Mouse (Mus musculus): ENCODE measurements at regions not wholly inside any gene's neighbourhood (a gene's known extent, or its start where the extent isn't known, plus 50 kb on each side); places are given as distances from the start of the nearest gene placed in this dataset.
"Not testable (repeated sequence)": the region's sequence is repeated elsewhere in the genome, so short reads cannot be mapped to it uniquely, and the experiment has no call there.

DNA sequence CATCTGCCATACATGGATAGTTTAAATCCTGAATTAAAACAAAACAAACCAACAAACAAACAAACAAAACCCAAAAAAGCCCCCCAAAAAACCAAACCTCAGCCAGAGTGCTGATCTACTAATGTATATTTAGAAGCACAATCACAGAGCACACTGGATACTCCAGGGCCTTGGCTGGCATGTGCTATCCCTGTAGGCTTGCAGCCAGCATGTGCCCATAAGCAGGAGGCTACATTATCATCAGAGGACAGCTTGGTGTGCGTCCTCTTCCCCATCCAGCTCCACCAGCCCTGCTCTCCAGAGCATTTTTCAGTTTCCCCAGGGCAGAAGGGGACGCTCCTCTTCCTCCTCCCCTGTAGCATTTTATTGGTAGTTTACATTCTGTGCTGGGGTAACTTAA, 198.9 kb downstream of the Mterf1b start:
- no peak overlapping the region for H3K27ac ChIP-seq (ENCODE audit: low read depth, low read length)
- no peak overlapping the region for H3K4me3 ChIP-seq (ENCODE audit: low read depth, low read length)
- no peaks in the 10 kb centered on the region for H3K36me3 ChIP-seq (ENCODE audit: control insufficient read depth, insufficient read depth, low read length)
- no peak for ATAC-seq (ENCODE audit: low FRiP score)
- H3K4me1 ChIP-seq (ENCODE audit: control insufficient read depth, insufficient read depth, low read length): no peaks in the 10 kb centered on the region
- DNase-seq (ENCODE audit: low spot score, missing footprints): no peak
- H3K4me2 ChIP-seq: no peak overlapping the region
- H3K27me3 ChIP-seq (ENCODE audit: control insufficient read depth, insufficient read depth, low read length): no peaks in the 10 kb centered on the region
- H3K9ac ChIP-seq (ENCODE audit: low read length): no peak overlapping the region
- no peaks in the 10 kb centered on the region for H3K9me3 ChIP-seq (ENCODE audit: control insufficient read depth, low read length)
- WGBS: 79% methylated on average over 2 of the region's 2 CpGs

GRCm38 (mm10) chr5:4394353-4395052, 202.3 kb downstream of the Mterf1b start:
- H3K9ac ChIP-seq (ENCODE audit: low read length); H3K4me2 ChIP-seq; H3K4me3 ChIP-seq (ENCODE audit: low read depth, low read length); H3K36me3 ChIP-seq (ENCODE audit: control insufficient read depth, insufficient read depth, low read length); H3K27me3 ChIP-seq (ENCODE audit: control insufficient read depth, insufficient read depth, low read length); H3K27ac ChIP-seq (ENCODE audit: low read depth, low read length); DNase-seq (ENCODE audit: low spot score, missing footprints); ATAC-seq (ENCODE audit: low FRiP score); H3K9me3 ChIP-seq (ENCODE audit: control insufficient read depth, low read length); H3K4me1 ChIP-seq (ENCODE audit: control insufficient read depth, insufficient read depth, low read length): not testable (repeated sequence)
- WGBS: 67% methylated on average over 6 of the region's 7 CpGs

- no peaks in the 10 kb centered on the region for H3K9me3 ChIP-seq (ENCODE audit: control insufficient read depth, low read length)
- H3K4me1 ChIP-seq (ENCODE audit: control insufficient read depth, insufficient read depth, low read length): no peaks in the 10 kb centered on the region
- H3K27me3 ChIP-seq (ENCODE audit: control insufficient read depth, insufficient read depth, low read length): no peaks in the 10 kb centered on the region
- ATAC-seq (ENCODE audit: low FRiP score): no peak
- H3K27ac ChIP-seq (ENCODE audit: low read depth, low read length): no peak overlapping the region
- no peak for DNase-seq (ENCODE audit: low spot score, missing footprints)
- no peak overlapping the region for H3K4me2 ChIP-seq
- no peak overlapping the region for H3K4me3 ChIP-seq (ENCODE audit: low read depth, low read length)
- no peaks in the 10 kb centered on the region for H3K36me3 ChIP-seq (ENCODE audit: control insufficient read depth, insufficient read depth, low read length)
- no peak overlapping the region for H3K9ac ChIP-seq (ENCODE audit: low read length)
These were observed 205.9 kb downstream of the Mterf1b start for GRCm38 (mm10) chr5:4398087-4398486.

GRCm38 (mm10) chr5:4417761-4418160, 225.6 kb downstream of the Mterf1b start:
- no peak for DNase-seq (ENCODE audit: low spot score, missing footprints)
- no peaks in the 10 kb centered on the region for H3K36me3 ChIP-seq (ENCODE audit: control insufficient read depth, insufficient read depth, low read length)

More at GRCm38 (mm10) chr5:4417761-4418160, 225.6 kb downstream of the Mterf1b start:
- Histone ChIP-seq H3K27ac (ENCODE audit: low read depth, low read length) (no peak overlapping the region), H3K4me1 (ENCODE audit: control insufficient read depth, insufficient read depth, low read length) (no peaks in the 10 kb centered on the region), H3K4me2 (no peak overlapping the region), H3K27me3 (ENCODE audit: control insufficient read depth, insufficient read depth, low read length) (no peaks in the 10 kb centered on the region), H3K4me3 (ENCODE audit: low read depth, low read length) (no peak overlapping the region), H3K9me3 (ENCODE audit: control insufficient read depth, low read length) (no peaks in the 10 kb centered on the region), H3K9ac (ENCODE audit: low read length) (no peak overlapping the region)
- no peak for ATAC-seq (ENCODE audit: low FRiP score)
- WGBS: 91% methylated on average over 1 of the region's 1 CpGs

Measured in midbrain, embryonic 11.5 days (tissue).